Mouse (Mus musculus): ENCODE data around the gene Nebl. TPM values are rescaled to one million over a fixed set of nuclear protein-coding genes. Genes with fewer than 3 reads are reported as not detected.
A peak's percentile ranks its signal among the peaks of the same experiment; 100 is the strongest.

Gene Nebl
- polyA plus RNA-seq, 1 experiment from 2014 or later, result 42.5 TPM

- Histone ChIP-seq H3K9me3 (ENCODE audit: low read depth, low read length) (no peaks in the 10 kb centered on the region), H3K36me3 (ENCODE audit: insufficient read depth) (0 out of 2 replicates have a peak, but pooled peaks cover 3% of the 10 kb centered on the region), H3K4me3 (ENCODE audit: low read depth, low read length) (no peak overlapping the region), H3K4me2 (no peak overlapping the region), H3K27me3 (ENCODE audit: insufficient read depth, low read length) (no peaks in the 10 kb centered on the region), H3K4me1 (ENCODE audit: insufficient read depth) (no peaks in the 10 kb centered on the region), H3K27ac (ENCODE audit: low read depth) (no peak overlapping the region), H3K9ac (no peak overlapping the region)
- no peak for TF ChIP-seq CTCF (IDR thresholded peaks at IDR 0.05; ENCODE audit: low read depth)
- WGBS, result 54% methylated on average over 7 of the region's 7 CpGs
- DNase-seq, result no peak
- no peak for ATAC-seq (ENCODE audit: insufficient read depth)
These were observed 340.6 kb downstream of the Nebl start for GRCm38 (mm10) chr2:17390513-17391200.

- no peaks in the 10 kb centered on the region for H3K4me1 ChIP-seq (ENCODE audit: insufficient read depth)
- H3K4me3 ChIP-seq (ENCODE audit: low read depth, low read length), result no peak overlapping the region
- DNase-seq (no peak), ATAC-seq (ENCODE audit: insufficient read depth) (no peak)
- H3K9me3 ChIP-seq (ENCODE audit: low read depth, low read length), result no peaks in the 10 kb centered on the region
- H3K27ac ChIP-seq (ENCODE audit: low read depth), result no peak overlapping the region
- H3K9ac ChIP-seq, result no peak overlapping the region
- H3K36me3 ChIP-seq (ENCODE audit: insufficient read depth), result 0 out of 2 replicates have a peak, but pooled peaks cover 3% of the 10 kb centered on the region
- H3K4me2 ChIP-seq, result no peak overlapping the region
- no peaks in the 10 kb centered on the region for H3K27me3 ChIP-seq (ENCODE audit: insufficient read depth, low read length)
- 94% methylated on average over 2 of the region's 2 CpGs for WGBS
- no peak for TF ChIP-seq CTCF (IDR thresholded peaks at IDR 0.05; ENCODE audit: low read depth)
These were observed 341.4 kb downstream of the Nebl start for GRCm38 (mm10) chr2:17389886-17390285.

- ATAC-seq (ENCODE audit: insufficient read depth), result no peak
- no peak overlapping the region for H3K4me2 ChIP-seq
- H3K27ac ChIP-seq (ENCODE audit: low read depth), result no peak overlapping the region
- H3K27me3 ChIP-seq (ENCODE audit: insufficient read depth, low read length), result no peaks in the 10 kb centered on the region
- TF ChIP-seq CTCF (IDR thresholded peaks at IDR 0.05; ENCODE audit: low read depth), result no peak
- H3K36me3 ChIP-seq (ENCODE audit: insufficient read depth), result 0 out of 2 replicates have a peak, but pooled peaks cover 3% of the 10 kb centered on the region
- H3K9me3 ChIP-seq (ENCODE audit: low read depth, low read length), result no peaks in the 10 kb centered on the region
- no peak for DNase-seq
- H3K9ac ChIP-seq, result no peak overlapping the region
- no peaks in the 10 kb centered on the region for H3K4me1 ChIP-seq (ENCODE audit: insufficient read depth)
- WGBS, result 96% methylated on average over 4 of the region's 4 CpGs
- H3K4me3 ChIP-seq (ENCODE audit: low read depth, low read length), result no peak overlapping the region
These were observed 341.9 kb downstream of the Nebl start for GRCm38 (mm10) chr2:17389379-17389778.

- no peaks in the 10 kb centered on the region for H3K9me3 ChIP-seq (ENCODE audit: low read depth, low read length)
- no peak overlapping the region for H3K4me3 ChIP-seq (ENCODE audit: low read depth, low read length)
- ATAC-seq (ENCODE audit: insufficient read depth) (no peak), DNase-seq (no peak)
- H3K27ac ChIP-seq (ENCODE audit: low read depth), result no peak overlapping the region
- no peaks in the 10 kb centered on the region for H3K27me3 ChIP-seq (ENCODE audit: insufficient read depth, low read length)
- no peaks in the 10 kb centered on the region for H3K4me1 ChIP-seq (ENCODE audit: insufficient read depth)
- no peak overlapping the region for H3K9ac ChIP-seq
- no peak for TF ChIP-seq CTCF (IDR thresholded peaks at IDR 0.05; ENCODE audit: low read depth)
- WGBS, result 96% methylated on average over 1 of the region's 1 CpGs
- H3K36me3 ChIP-seq (ENCODE audit: insufficient read depth), result no peaks in the 10 kb centered on the region
- H3K4me2 ChIP-seq, result no peak overlapping the region
These were observed 349.0 kb downstream of the Nebl start for GRCm38 (mm10) chr2:17382227-17382626.

- WGBS, result 86% methylated on average over 2 of the region's 2 CpGs
- ATAC-seq (ENCODE audit: insufficient read depth) (no peak), DNase-seq (no peak)
- no peaks in the 10 kb centered on the region for H3K27me3 ChIP-seq (ENCODE audit: insufficient read depth, low read length)
- H3K27ac ChIP-seq (ENCODE audit: low read depth), result no peak overlapping the region
- H3K36me3 ChIP-seq (ENCODE audit: insufficient read depth), result no peaks in the 10 kb centered on the region
- H3K9me3 ChIP-seq (ENCODE audit: low read depth, low read length), result no peaks in the 10 kb centered on the region
- H3K4me2 ChIP-seq, result no peak overlapping the region
- H3K4me3 ChIP-seq (ENCODE audit: low read depth, low read length), result no peak overlapping the region
- H3K4me1 ChIP-seq (ENCODE audit: insufficient read depth), result no peaks in the 10 kb centered on the region
- H3K9ac ChIP-seq, result no peak overlapping the region
- no peak for TF ChIP-seq CTCF (IDR thresholded peaks at IDR 0.05; ENCODE audit: low read depth)
These were observed 355.3 kb downstream of the Nebl start for GRCm38 (mm10) chr2:17375916-17376315.

- 61% methylated on average over 5 of the region's 5 CpGs for WGBS
- no peak for DNase-seq
- TF ChIP-seq CTCF (IDR thresholded peaks at IDR 0.05; ENCODE audit: low read depth), result no peak
- no peaks in the 10 kb centered on the region for H3K9me3 ChIP-seq (ENCODE audit: low read depth, low read length)
- H3K36me3 ChIP-seq (ENCODE audit: insufficient read depth), result no peaks in the 10 kb centered on the region
- H3K4me2 ChIP-seq, result no peak overlapping the region
- no peak overlapping the region for H3K27ac ChIP-seq (ENCODE audit: low read depth)
- peaks cover 18% of the 10 kb centered on the region for H3K4me1 ChIP-seq (ENCODE audit: insufficient read depth)
- ATAC-seq (ENCODE audit: insufficient read depth), result no peak
- no peaks in the 10 kb centered on the region for H3K27me3 ChIP-seq (ENCODE audit: insufficient read depth, low read length)
- no peak overlapping the region for H3K9ac ChIP-seq
- no peak overlapping the region for H3K4me3 ChIP-seq (ENCODE audit: low read depth, low read length)
These were observed 365.6 kb downstream of the Nebl start for GRCm38 (mm10) chr2:17365671-17366070.

- peak overlapping the region; percentile 61 for H3K27ac ChIP-seq (ENCODE audit: low read depth)
- no peak for TF ChIP-seq CTCF (IDR thresholded peaks at IDR 0.05; ENCODE audit: low read depth)
These were observed 366.2 kb downstream of the Nebl start for GRCm38 (mm10) chr2:17364971-17365548.

More at GRCm38 (mm10) chr2:17364971-17365548, 366.2 kb downstream of the Nebl start:
- Histone ChIP-seq H3K9me3 (ENCODE audit: low read depth, low read length) (no peaks in the 10 kb centered on the region), H3K27me3 (ENCODE audit: insufficient read depth, low read length) (no peaks in the 10 kb centered on the region), H3K4me2 (no peak overlapping the region), H3K36me3 (ENCODE audit: insufficient read depth) (no peaks in the 10 kb centered on the region), H3K4me1 (ENCODE audit: insufficient read depth) (peaks cover 18% of the 10 kb centered on the region), H3K9ac (no peak overlapping the region), H3K4me3 (ENCODE audit: low read depth, low read length) (no peak overlapping the region)
- DNase-seq (no peak), ATAC-seq (ENCODE audit: insufficient read depth) (no peak)
- WGBS, result 71% methylated on average over 6 of the region's 6 CpGs

Data from lung, embryonic 14.5 days (tissue).